Mouse (Mus musculus) neural tube, embryonic 15.5 days (tissue): ENCODE data around the gene R3hdm2. TPM values are rescaled to one million over a fixed set of nuclear protein-coding genes. Genes with fewer than 3 reads are reported as not detected.

ENCODE experiments used
- ATAC-seq: fragments of 200-750 bp; cut with Nextera tagmentation; 2 replicates; pipeline ENCODE4 v1.8.0; 2017; ENCODE audit warnings: mild to moderate bottlenecking, moderate TSS enrichment, moderate library complexity; ENCODE audit not compliant: low FRiP score
- H3K27ac ChIP-seq: fragments of 300-500 bp; sonication (generic); replicated peaks from 2 replicates; pipeline ENCODE4 v1.5.1; 2015; ENCODE audit warnings: mild to moderate bottlenecking, inconsistent platforms
- H3K27me3 ChIP-seq: fragments of 300-500 bp; sonication (generic); replicated peaks from 2 replicates; pipeline ENCODE4 v1.6.1; 2015; ENCODE audit warnings: inconsistent platforms
- H3K36me3 ChIP-seq: fragments of 300-500 bp; sonication (generic); 2 replicates; pipeline ENCODE4 v1.6.1; 2015; ENCODE audit warnings: inconsistent platforms
- H3K4me1 ChIP-seq: fragments of 300-500 bp; sonication (generic); 2 replicates; pipeline ENCODE4 v1.6.1; 2015; ENCODE audit warnings: inconsistent platforms
- H3K4me2 ChIP-seq: fragments of 300-500 bp; sonication (generic); 2 replicates; pipeline ENCODE4 v1.6.1; 2015; ENCODE audit warnings: inconsistent platforms, mild to moderate bottlenecking, moderate library complexity
- H3K4me3 ChIP-seq: fragments of 300-500 bp; sonication (generic); replicated peaks from 2 replicates; pipeline ENCODE4 v1.5.1; 2015; ENCODE audit warnings: mild to moderate bottlenecking, inconsistent platforms
- H3K9ac ChIP-seq: fragments of 300-500 bp; sonication (generic); replicated peaks from 2 replicates; pipeline ENCODE4 v1.6.1; 2015; ENCODE audit warnings: mild to moderate bottlenecking, inconsistent platforms
- H3K9me3 ChIP-seq: fragments of 300-500 bp; sonication (generic); replicated peaks from 2 replicates; pipeline ENCODE4 v1.6.1; 2016; ENCODE audit warnings: inconsistent platforms
- WGBS: fragments of 180-500 bp; shearing (Covaris S2); methylation state at CpG from one replicate; pipeline ENCODE4 v1.1.7; 2015; ENCODE audit warnings: mixed read lengths; 5-methylcytosine and 5-hydroxymethylcytosine counted together
- polyA plus RNA-seq: library from polyadenylated mRNA; unstranded; fragments of >200 nt; fragmentation: Nextera tagmentation; extraction: Ambion mirVana; gene quantifications from 2 replicates; pipeline ENCODE4 v1.2.1, GENCODE M21; 2015

R3hdm2 gene
- polyA plus RNA-seq, 1 experiment from 2014 or later = 30.7 TPM

DNA sequence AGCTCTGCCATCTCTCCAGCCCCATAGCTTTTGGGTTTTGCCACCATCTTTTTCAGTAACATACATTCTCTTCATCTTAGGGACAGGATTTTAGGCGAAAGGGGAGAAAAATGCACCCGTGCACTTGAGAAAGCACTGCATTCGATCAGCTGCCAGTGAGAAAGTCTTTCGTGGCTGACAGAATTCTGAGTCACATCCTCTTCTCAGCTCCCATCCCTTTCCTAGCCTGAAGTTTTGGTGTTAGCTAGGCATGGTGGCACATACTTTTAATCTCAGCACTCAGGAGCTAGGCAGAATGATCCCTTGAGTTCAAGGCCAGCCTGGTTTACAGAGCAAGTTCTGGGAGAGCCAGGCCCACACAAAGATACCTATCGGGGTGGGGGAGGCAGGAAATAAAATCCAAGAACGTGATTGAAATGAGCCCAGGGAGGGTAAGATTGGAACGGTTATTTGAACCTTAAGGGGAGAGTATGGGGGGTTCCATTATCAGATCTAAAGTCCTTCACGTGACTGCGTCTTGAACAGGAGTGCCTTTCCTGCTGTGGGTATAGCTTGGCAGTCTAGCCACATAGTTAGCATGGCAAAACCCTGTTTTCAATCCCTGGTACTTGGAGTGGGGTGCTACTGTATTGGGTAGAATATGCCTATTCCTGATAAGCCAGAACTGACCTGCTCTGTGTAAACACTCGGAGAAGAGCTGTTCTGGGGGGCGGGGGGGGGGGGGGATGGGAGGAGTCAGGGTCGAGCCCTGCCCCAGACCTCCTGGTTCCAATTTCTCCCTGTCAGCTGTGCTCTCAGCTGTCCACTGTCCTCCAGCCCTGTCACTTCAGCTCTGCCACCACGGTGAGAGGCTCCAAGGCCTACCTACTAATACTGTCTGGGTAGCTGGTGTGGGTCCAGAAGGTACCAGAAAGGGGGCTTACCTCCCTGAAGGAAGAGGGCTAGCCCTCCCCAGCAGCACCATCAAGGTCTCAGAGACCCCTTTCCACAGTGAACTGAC, 121.1 kb downstream of the R3hdm2 start, which contains the start of gene Stac3:
Gene Stac3 (plus strand): TSS at position 793 of the 1,000 bp plus-strand sequence.
- Histone ChIP-seq H3K4me2 (no peak within 1 kb of the TSS), H3K9me3 (no peaks in the 10 kb centered on the region), H3K27me3 (0 out of 2 replicates have a peak, but pooled peaks cover 3% of the 10 kb centered on the region), H3K36me3 (peaks cover 44% of the 10 kb centered on the region), H3K4me1 (no peaks in the 10 kb centered on the region), H3K4me3 (no peak within 1 kb of the TSS), H3K9ac (no peak within 1 kb of the TSS), H3K27ac (no peak within 1 kb of the TSS)
- WGBS = 77% methylated on average over 13 of the region's 13 CpGs
- ATAC-seq = no peak

GRCm38 (mm10) chr10:127508239-127508638, 128.1 kb downstream of the R3hdm2 start:
- H3K9ac ChIP-seq = no peak overlapping the region
- 3% methylated on average over 15 of the region's 15 CpGs for WGBS
- peak overlapping the region; percentile 92; the same call in 1 of the 2 replicates for H3K27ac ChIP-seq
- no peaks in the 10 kb centered on the region for H3K9me3 ChIP-seq
- 0 out of 2 replicates have a peak, but pooled peaks cover 5% of the 10 kb centered on the region for H3K27me3 ChIP-seq
- H3K4me3 ChIP-seq = no peak overlapping the region
- 0 out of 2 replicates have a peak, but pooled peaks cover 2% of the 10 kb centered on the region for H3K36me3 ChIP-seq
- ATAC-seq = no peak
- peaks cover 58% of the 10 kb centered on the region for H3K4me1 ChIP-seq
- peak overlapping the region; percentile 69 for H3K4me2 ChIP-seq

DNA sequence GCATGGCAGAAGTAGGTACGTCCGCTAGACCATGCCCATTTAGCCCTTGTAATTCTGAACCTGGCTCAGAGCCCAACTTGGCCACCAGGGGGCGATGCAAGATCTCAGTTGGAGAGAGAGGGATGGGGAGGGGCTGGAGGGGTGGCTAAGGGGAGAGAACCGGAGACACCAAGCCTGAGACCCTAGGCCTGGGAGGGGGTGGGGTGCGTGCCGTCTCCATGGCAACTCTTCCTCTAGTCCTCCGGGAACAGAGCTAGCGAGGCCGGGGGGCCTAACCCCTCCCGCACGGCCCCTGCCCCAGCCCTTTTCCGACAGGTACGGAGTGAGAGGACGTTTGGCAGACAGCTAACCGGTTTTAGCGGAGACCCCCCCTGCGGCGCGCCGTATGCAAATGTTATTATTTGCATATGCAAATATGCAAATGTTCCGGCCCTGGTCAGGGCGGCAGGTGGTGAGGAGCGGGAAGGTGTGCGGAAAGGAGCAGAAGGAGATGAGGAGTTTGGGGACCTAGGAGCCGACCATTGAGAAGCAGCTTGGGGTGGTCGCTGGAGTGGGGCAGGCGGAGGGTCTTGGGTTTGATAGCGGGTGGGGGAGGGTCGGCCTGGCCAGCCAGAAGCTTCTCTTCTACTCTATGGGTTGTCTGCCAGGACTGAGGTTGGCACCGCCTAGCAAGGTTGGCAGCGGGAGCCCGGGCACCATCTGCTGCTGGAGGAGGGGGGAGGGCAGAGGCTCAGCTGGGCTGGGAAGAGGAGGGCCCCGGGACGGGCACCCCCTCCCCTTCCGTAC, 129.1 kb downstream of the R3hdm2 start:
- ATAC-seq = peak; percentile 65
- Histone ChIP-seq H3K36me3 (no peaks in the 10 kb centered on the region), H3K4me1 (peaks cover 68% of the 10 kb centered on the region), H3K4me3 (peak overlapping the region; percentile 44), H3K4me2 (peak overlapping the region; percentile 69), H3K9ac (peak overlapping the region; percentile 52), H3K27me3 (0 out of 2 replicates have a peak, but pooled peaks cover 8% of the 10 kb centered on the region), H3K9me3 (no peaks in the 10 kb centered on the region), H3K27ac (peak overlapping the region; percentile 92)
- 1% methylated on average over 35 of the region's 35 CpGs for WGBS

DNA sequence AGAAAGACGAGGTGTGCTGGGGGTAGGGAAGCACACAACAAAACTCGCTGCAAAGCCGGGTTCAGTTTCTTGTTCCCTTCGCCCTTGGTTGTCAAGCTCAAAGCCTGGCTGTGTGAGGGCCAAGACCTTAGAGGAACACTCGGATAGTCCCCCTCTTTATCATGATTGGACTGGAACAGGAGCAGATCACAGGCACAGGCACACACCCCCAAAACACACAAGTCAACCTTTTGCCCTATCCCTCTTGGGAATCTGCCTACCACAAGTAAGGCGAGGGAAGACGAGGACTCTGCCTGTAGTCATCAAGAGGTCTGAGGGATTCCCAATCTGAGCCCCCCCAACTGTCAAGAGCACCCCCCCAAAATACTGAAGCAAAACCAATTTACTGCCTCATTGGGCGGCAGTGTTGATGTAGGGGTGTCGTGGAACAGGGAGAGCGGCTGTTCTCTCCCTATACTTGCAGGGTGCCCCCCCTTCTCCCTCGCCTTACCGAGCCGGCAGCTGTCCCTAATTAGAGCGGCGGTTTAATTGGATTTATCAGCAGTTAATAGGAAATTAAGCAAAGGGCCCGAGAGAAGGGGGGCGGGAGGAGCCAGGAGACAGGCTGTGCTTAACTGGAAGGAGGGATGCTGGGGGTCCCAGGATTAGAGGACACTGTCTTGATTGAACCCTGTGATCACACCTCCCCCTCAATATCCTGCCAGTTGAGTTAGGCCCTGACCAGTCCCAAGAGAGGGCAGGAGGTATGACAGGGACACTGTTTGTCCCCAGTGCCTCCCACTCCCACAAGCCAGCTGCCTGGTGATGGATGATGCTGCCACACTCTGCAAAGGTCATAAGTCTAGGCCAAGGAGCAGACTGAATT, 129.9 kb downstream of the R3hdm2 start:
- WGBS = 5% methylated on average over 17 of the region's 17 CpGs

GRCm38 (mm10) chr10:127510895-127511617, 130.9 kb downstream of the R3hdm2 start:
- Histone ChIP-seq H3K27me3 (peaks cover 19% of the 10 kb centered on the region), H3K9me3 (no peaks in the 10 kb centered on the region), H3K36me3 (no peaks in the 10 kb centered on the region), H3K4me2 (peak overlapping the region; percentile 69), H3K9ac (peak overlapping the region; percentile 70), H3K4me1 (peaks cover 85% of the 10 kb centered on the region), H3K27ac (peak overlapping the region; percentile 92), H3K4me3 (peak overlapping the region; percentile 37)
- ATAC-seq = no peak
- WGBS = 10% methylated on average over 11 of the region's 11 CpGs

More for the DNA sequence above, 129.9 kb downstream of the R3hdm2 start:
- Histone ChIP-seq H3K4me1 (peaks cover 75% of the 10 kb centered on the region), H3K9ac (peak overlapping the region; percentile 34; the same call in 1 of the 2 replicates), H3K27me3 (peaks cover 14% of the 10 kb centered on the region), H3K27ac (peak overlapping the region; percentile 92), H3K4me2 (peak overlapping the region; percentile 69), H3K36me3 (no peaks in the 10 kb centered on the region), H3K9me3 (no peaks in the 10 kb centered on the region), H3K4me3 (peak overlapping the region; percentile 44)
- ATAC-seq = no peak

- Histone ChIP-seq H3K27ac (peak overlapping the region; percentile 92), H3K9ac (peak overlapping the region; percentile 70), H3K4me1 (peaks cover 92% of the 10 kb centered on the region), H3K9me3 (no peaks in the 10 kb centered on the region), H3K4me2 (peak overlapping the region; percentile 69), H3K4me3 (peak overlapping the region; percentile 37), H3K36me3 (no peaks in the 10 kb centered on the region), H3K27me3 (peaks cover 22% of the 10 kb centered on the region)
- peak; percentile 40 for ATAC-seq
- 1% methylated on average over 41 of the region's 46 CpGs for WGBS
Measured at GRCm38 (mm10) chr10:127511634-127512306, 131.6 kb downstream of the R3hdm2 start.

GRCm38 (mm10) chr10:127512307-127512666, 132.2 kb downstream of the R3hdm2 start:
- H3K9me3 ChIP-seq = no peaks in the 10 kb centered on the region
- no peak for ATAC-seq
- H3K4me2 ChIP-seq = peak overlapping the region; percentile 69
- H3K27me3 ChIP-seq = peaks cover 22% of the 10 kb centered on the region
- WGBS = 1% methylated on average over 7 of the region's 7 CpGs
- peak overlapping the region; percentile 70 for H3K9ac ChIP-seq
- peak overlapping the region; percentile 37 for H3K4me3 ChIP-seq
- peak overlapping the region; percentile 92 for H3K27ac ChIP-seq
- H3K36me3 ChIP-seq = no peaks in the 10 kb centered on the region; the same call in 1 of the 2 replicates
- peaks cover 97% of the 10 kb centered on the region for H3K4me1 ChIP-seq

DNA sequence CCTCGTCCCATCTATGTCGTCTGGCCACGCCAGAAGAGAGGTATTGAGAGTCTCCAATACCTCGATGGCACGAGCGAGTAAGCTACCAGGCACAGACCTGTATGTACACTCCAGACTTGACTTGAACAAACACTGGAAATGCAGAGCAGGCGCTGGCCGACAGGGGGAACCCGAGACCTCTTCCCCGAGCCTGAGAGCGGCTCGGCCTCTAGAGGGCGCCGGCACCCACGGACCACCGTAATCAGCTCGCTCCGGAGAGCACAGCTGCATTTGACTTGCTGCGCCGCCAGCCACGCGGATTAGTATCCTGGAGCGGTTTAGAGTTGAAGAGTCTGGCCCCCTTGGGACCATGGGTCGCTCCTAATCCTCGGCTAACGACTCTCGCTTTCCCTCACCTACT, 132.7 kb downstream of the R3hdm2 start:
- ATAC-seq = peak; percentile 30; the same call in 1 of the 2 replicates
- H3K27ac ChIP-seq = peak overlapping the region; percentile 92
- peak overlapping the region; percentile 70; the same call in 1 of the 2 replicates for H3K9ac ChIP-seq
- H3K4me2 ChIP-seq = peak overlapping the region; percentile 69
- peaks cover 25% of the 10 kb centered on the region for H3K27me3 ChIP-seq
- H3K4me1 ChIP-seq = peaks cover 98% of the 10 kb centered on the region
- H3K9me3 ChIP-seq = no peaks in the 10 kb centered on the region
- H3K36me3 ChIP-seq = peaks cover under 1% of the 10 kb centered on the region; the same call in 1 of the 2 replicates
- WGBS = under 1% methylated on average over 27 of the region's 27 CpGs
- H3K4me3 ChIP-seq = no peak overlapping the region

- H3K27ac ChIP-seq = peak overlapping the region; percentile 92
- ATAC-seq = no peak
- no peak overlapping the region for H3K4me3 ChIP-seq
- H3K27me3 ChIP-seq = peaks cover 32% of the 10 kb centered on the region
- peak overlapping the region; percentile 4; the same call in 1 of the 2 replicates for H3K9ac ChIP-seq
- WGBS = 2% methylated on average over 16 of the region's 16 CpGs
- H3K9me3 ChIP-seq = no peaks in the 10 kb centered on the region
- peaks cover 8% of the 10 kb centered on the region for H3K36me3 ChIP-seq
- peak overlapping the region; percentile 69 for H3K4me2 ChIP-seq
- H3K4me1 ChIP-seq = peaks cover 90% of the 10 kb centered on the region
Measured at GRCm38 (mm10) chr10:127513501-127514091, 133.5 kb downstream of the R3hdm2 start.
